In the genomic region with DNA sequence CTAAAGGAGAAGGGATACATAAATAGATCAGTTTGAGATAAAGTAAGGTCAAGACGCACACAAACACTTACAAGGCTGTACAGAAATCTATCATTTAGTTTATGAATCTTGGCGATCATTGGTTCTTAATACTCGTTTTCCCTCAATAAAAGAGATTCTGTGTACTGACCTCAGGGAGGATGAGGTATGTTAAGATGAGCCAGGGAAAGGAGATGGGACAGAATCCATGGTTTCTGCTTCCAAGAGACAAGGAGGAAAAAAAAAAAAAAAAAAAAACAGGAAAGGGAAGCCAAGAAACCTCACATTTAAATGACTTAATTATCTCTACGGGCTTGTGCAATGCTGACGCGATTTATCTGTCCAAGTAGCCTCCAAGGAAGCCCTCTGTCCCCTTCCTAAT, we compare ENCODE assay signal across 27 mouse cellular contexts.
DNase-seq lines count a peak whose midpoint lies in the region; ATAC-seq and TF ChIP-seq lines count a peak whose summit lies in the region.
"Had no signal": no experiment of that assay in that cellular context is flagged by ENCODE, and none has a peak within 500 bp of the region (broad histone marks: within the 10 kb centered on the region; RNA-seq: fewer than 3 reads in every experiment).

No protein-coding gene starts in this region.

- H3K4me3 ChIP-seq in forebrain, embryonic 15.5 days, result no peak overlapping the region
- H3K4me3 ChIP-seq in forebrain, postnatal 0 days (ENCODE audit: low read depth, low read length), result no peak overlapping the region
- no peak overlapping the region for H3K4me3 ChIP-seq in midbrain, embryonic 15.5 days
- H3K4me3 ChIP-seq: embryonic facial prominence, embryonic 12.5 days; embryonic facial prominence, embryonic 15.5 days; forebrain, embryonic 12.5 days; heart, embryonic 12.5 days; heart, embryonic 15.5 days; hindbrain, embryonic 10.5 days; hindbrain, embryonic 13.5 days; intestine, embryonic 15.5 days had no signal

- no peak for ATAC-seq in forebrain, embryonic 15.5 days (replicated peaks)
- ATAC-seq in forebrain, postnatal 0 days, result no peak
- ATAC-seq in midbrain, embryonic 15.5 days (replicated peaks), result no peak
- ATAC-seq: hindbrain, embryonic 16.5 days; intestine, embryonic 15.5 days; Patski had no signal

- no peaks in the 10 kb centered on the region for H3K9me3 ChIP-seq in forebrain, embryonic 15.5 days
- H3K9me3 ChIP-seq in forebrain, postnatal 0 days (ENCODE audit: low read length), result no peaks in the 10 kb centered on the region
- no peaks in the 10 kb centered on the region for H3K9me3 ChIP-seq in midbrain, embryonic 15.5 days
- H3K9me3 ChIP-seq: embryonic facial prominence, embryonic 12.5 days; embryonic facial prominence, embryonic 15.5 days; forebrain, embryonic 12.5 days; G1E; heart, embryonic 12.5 days; heart, embryonic 15.5 days; hindbrain, embryonic 10.5 days; hindbrain, embryonic 13.5 days; intestine, embryonic 15.5 days had no signal

- H3K27ac ChIP-seq in forebrain, embryonic 15.5 days (replicated peaks), result peak overlapping the region; percentile 36; the same call in 1 of the 2 replicates
- no peak overlapping the region for H3K27ac ChIP-seq in forebrain, postnatal 0 days (ENCODE audit: low read depth, low read length)
- no peak overlapping the region for H3K27ac ChIP-seq in midbrain, embryonic 15.5 days
- H3K27ac ChIP-seq: embryonic facial prominence, embryonic 12.5 days; embryonic facial prominence, embryonic 15.5 days; forebrain, embryonic 12.5 days; heart, embryonic 15.5 days; hindbrain, embryonic 10.5 days; hindbrain, embryonic 13.5 days; intestine, embryonic 15.5 days had no signal

- 72% methylated on average over 6 of the region's 6 CpGs for WGBS in forebrain, embryonic 15.5 days
- 70% methylated on average over 6 of the region's 6 CpGs for WGBS in forebrain, postnatal 0 days
- 84% methylated on average over 6 of the region's 6 CpGs for WGBS in midbrain, embryonic 15.5 days

- no peaks in the 10 kb centered on the region for H3K36me3 ChIP-seq in forebrain, embryonic 15.5 days
- H3K36me3 ChIP-seq in forebrain, postnatal 0 days (ENCODE audit: insufficient read depth), result no peaks in the 10 kb centered on the region
- H3K36me3 ChIP-seq in midbrain, embryonic 15.5 days (replicated peaks), result no peaks in the 10 kb centered on the region
- H3K36me3 ChIP-seq: embryonic facial prominence, embryonic 12.5 days; embryonic facial prominence, embryonic 15.5 days; forebrain, embryonic 12.5 days; G1E; heart, embryonic 12.5 days; heart, embryonic 15.5 days; hindbrain, embryonic 10.5 days; hindbrain, embryonic 13.5 days; intestine, embryonic 15.5 days had no signal

- no peak for TF ChIP-seq CTCF in forebrain, postnatal 0 days (IDR thresholded peaks at IDR 0.05; ENCODE audit: low read depth)
- TF ChIP-seq CTCF in brain, embryonic 14.5 days (IDR thresholded peaks at IDR 0.05; ENCODE audit: borderline replicate concordance, extremely low read depth, insufficient read depth, insufficient read length), result no peak

- H3K4me1 ChIP-seq in forebrain, embryonic 15.5 days, result peaks cover 11% of the 10 kb centered on the region
- H3K4me1 ChIP-seq in forebrain, postnatal 0 days (ENCODE audit: insufficient read depth), result no peaks in the 10 kb centered on the region
- no peaks in the 10 kb centered on the region for H3K4me1 ChIP-seq in midbrain, embryonic 15.5 days
- H3K4me1 ChIP-seq: embryonic facial prominence, embryonic 15.5 days; forebrain, embryonic 12.5 days; heart, embryonic 12.5 days; heart, embryonic 15.5 days; hindbrain, embryonic 10.5 days; hindbrain, embryonic 13.5 days; intestine, embryonic 15.5 days had no signal

- DNase-seq in cerebellum, adult 9-10 months, result peak; percentile 8
- no peak for DNase-seq in cerebellum, adult 8-10 months
- no peak for DNase-seq in forebrain, postnatal 0 days
- DNase-seq in brain, embryonic 14.5 days (ENCODE audit: low read depth), result peak; percentile 31
- DNase-seq: adrenal gland, postnatal 10 days; adrenal gland, postnatal 36 days; B cell, adult 2 months; gastrocnemius, postnatal 25 days; heart, adult 18-20 months; heart, postnatal 10 days; heart, postnatal 36 days; kidney, adult 11 months; kidney, adult 8-10 months had no signal

- no peak for TF ChIP-seq POLR2A in brain, embryonic 14.5 days (IDR thresholded peaks at IDR 0.05; ENCODE audit: borderline replicate concordance, extremely low read depth, insufficient read depth, insufficient read length, poor library complexity, severe bottlenecking)

- no peak overlapping the region for H3K4me2 ChIP-seq in forebrain, embryonic 15.5 days (replicated peaks)
- no peak overlapping the region for H3K4me2 ChIP-seq in forebrain, postnatal 0 days (ENCODE audit: low read depth)
- H3K4me2 ChIP-seq in midbrain, embryonic 15.5 days, result no peak overlapping the region
- H3K4me2 ChIP-seq: embryonic facial prominence, embryonic 12.5 days; embryonic facial prominence, embryonic 15.5 days; forebrain, embryonic 12.5 days; heart, embryonic 12.5 days; heart, embryonic 15.5 days; hindbrain, embryonic 13.5 days; intestine, embryonic 15.5 days had no signal

- H3K27me3 ChIP-seq in forebrain, embryonic 15.5 days, result no peaks in the 10 kb centered on the region
- H3K27me3 ChIP-seq in forebrain, postnatal 0 days (ENCODE audit: insufficient read depth, low read length), result no peaks in the 10 kb centered on the region
- H3K27me3 ChIP-seq in midbrain, embryonic 15.5 days (replicated peaks), result no peaks in the 10 kb centered on the region
- H3K27me3 ChIP-seq: CH12.LX; embryonic facial prominence, embryonic 12.5 days; embryonic facial prominence, embryonic 15.5 days; forebrain, embryonic 12.5 days; heart, embryonic 12.5 days; heart, embryonic 15.5 days; hindbrain, embryonic 13.5 days; intestine, embryonic 15.5 days; Patski had no signal

- no peak overlapping the region for H3K9ac ChIP-seq in forebrain, embryonic 15.5 days (replicated peaks)
- no peak overlapping the region for H3K9ac ChIP-seq in forebrain, postnatal 0 days
- no peak overlapping the region for H3K9ac ChIP-seq in midbrain, embryonic 15.5 days
- H3K9ac ChIP-seq: embryonic facial prominence, embryonic 12.5 days; embryonic facial prominence, embryonic 15.5 days; forebrain, embryonic 12.5 days; heart, embryonic 12.5 days; heart, embryonic 15.5 days; hindbrain, embryonic 13.5 days; intestine, embryonic 15.5 days had no signal

Comparison
In these comparisons a context has a peak if more than half of its experiments do, and no peak if none do; other contexts are left out.
1. DNase-seq: peak in cerebellum, adult 9-10 months (single experiment) and brain, embryonic 14.5 days (single experiment); none in cerebellum, adult 8-10 months (single experiment) and forebrain, postnatal 0 days (single experiment).